Mouse (Mus musculus) T-helper 17 cell (primary cell): ENCODE measurements around the gene Gm43518.

Source experiments
- in situ Hi-C, 2 experiments: fragments of 300-600 bp; cut with MboI, MseI; formaldehyde crosslinking; loops; 1 replicate in 1 of 2; 2 replicates in 1 of 2; pipeline ENCODE4 v1.15.1; 2025; ENCODE audit warnings: high pct_unique_total_duplicates in 2 of 2

Gene Gm43518

GRCm38 (mm10) chr5:123927118-123927517, at the start of gene Gm43518:
Gm43518 (plus strand) TSS chr5:123927418.
- in situ Hi-C loops: no loop called here

- in situ Hi-C loops: no loop called here
Measured at GRCm38 (mm10) chr5:123878056-123878455, 49.2 kb upstream of the Gm43518 start.

DNA sequence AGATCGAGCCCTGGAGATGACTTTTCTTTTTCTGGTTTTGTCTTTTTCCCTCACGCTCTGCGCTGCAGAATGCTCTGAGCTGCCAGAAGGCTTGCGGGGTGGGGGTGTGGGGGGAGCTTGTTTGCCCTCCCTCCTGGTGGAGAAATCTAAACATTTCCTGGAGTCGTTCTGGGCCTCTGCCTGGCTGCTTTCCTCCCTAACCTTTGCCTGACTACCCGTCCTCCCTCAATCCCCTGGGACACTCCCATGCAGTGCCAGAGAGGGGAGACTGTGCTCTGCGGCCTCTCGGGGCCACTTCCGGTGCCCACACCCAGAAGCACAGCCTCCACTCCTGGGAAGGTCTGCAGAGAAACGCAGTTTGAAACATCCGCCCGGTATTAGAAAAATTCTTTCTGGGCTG, 47.3 kb upstream of the Gm43518 start, which contains the start of gene Hcar1:
Gene Hcar1, minus strand, starts transcription at position 93 of the 400 bp plus-strand sequence.
- in situ Hi-C loops: no loop called here

GRCm38 (mm10) chr5:123880778-123881177, 46.4 kb upstream of the Gm43518 start:
- in situ Hi-C loops: no loop called here

DNA sequence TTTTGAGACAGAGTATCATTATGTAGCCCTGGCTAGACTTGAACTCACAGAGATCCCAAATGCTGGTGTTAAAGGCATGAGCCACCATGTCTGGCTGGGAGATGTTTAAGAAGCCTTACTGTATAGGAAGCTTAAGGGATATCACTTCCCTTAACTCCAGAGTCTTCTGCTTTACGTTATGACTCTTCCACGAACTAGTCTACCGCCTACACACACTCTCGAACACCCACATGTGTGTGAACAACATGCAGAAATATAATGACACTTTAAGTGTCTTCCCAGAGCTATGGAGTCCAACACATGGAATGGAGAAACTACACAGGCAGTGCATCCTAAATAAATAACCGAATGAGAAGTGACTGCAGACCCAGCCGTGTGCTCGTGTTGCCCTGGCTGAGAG, 43.3 kb upstream of the Gm43518 start:
- in situ Hi-C loops: no loop called here

- in situ Hi-C loops: no loop called here
Measured at GRCm38 (mm10) chr5:123884332-123884731, 42.9 kb upstream of the Gm43518 start.

DNA sequence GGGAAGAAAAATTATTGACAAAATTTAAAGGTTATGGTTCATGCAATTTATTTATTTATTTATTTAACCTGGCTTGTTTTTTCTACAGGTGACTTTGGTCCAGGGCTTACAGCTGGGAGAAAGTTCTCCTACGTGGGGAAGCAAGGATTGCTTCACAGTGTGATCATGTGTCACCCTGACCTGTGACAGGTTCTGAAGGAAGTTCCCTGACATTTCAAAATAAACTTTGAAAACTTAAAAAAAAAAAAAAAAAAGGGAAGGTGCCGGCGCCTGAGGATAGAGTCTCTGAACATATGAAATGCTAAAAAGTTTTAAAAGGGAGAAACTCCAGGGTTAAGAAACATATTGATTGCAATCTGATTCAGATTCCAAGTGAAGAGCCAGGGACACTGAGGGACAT, 40.9 kb upstream of the Gm43518 start:
- in situ Hi-C loops: no loop called here

DNA sequence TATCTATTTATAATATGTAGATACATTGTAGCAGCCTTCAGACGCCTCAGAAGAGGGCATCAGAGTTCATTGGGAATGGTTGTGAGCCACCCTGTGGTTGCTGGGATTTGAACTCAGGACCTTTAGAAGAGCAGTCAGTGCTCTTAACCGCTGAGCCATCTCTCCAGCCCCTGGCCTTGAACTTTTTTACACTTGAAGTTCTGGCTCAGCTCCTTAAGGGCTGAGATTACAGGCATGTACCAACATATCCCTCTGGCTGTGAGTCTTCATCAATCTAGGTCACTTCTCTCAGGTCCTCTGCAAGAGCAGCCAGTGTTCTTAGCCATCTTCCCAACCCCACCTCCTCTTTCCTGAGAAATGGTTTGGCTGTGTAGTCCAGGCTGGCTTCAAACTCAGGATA, 36.9 kb upstream of the Gm43518 start:
- in situ Hi-C loops: no loop called here

DNA sequence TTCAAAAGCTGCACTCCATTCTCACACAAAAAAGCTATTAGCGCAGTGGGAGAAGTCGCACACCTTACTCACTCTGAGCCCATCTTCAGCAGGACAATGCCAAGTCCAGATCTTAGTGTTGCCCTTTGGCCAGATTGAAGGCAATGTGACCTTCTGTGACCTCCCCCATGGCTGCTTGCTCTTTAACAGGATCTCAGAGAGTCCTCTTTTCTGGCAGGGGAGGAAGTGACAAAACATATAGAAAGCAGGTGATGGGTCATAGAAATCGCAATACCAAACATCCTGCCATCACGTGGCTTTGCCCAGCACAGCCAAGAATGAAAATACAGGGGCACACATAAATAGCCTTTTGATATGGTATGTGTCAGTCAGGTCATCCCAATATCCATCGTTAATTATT, 36.2 kb upstream of the Gm43518 start:
- in situ Hi-C loops: no loop called here

DNA sequence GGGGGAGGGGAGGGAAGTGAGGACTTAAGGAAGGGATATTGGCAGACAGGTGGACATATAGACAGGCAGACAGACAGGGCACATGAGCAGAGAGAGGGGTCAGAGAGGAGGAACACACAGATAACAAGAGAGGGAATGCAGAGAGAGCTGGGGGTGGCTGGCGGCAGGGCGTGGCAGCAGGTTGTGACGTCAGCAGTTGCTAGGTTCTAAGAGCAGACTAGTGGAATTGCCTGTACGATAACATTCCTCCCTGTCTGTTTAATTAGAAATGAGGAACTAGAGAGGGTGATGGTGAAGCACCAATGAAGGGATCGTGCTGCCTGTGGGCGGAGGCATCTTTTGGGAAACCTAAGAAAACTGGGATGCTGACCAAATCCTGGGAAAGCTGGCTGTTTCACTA, 35.5 kb upstream of the Gm43518 start:
- in situ Hi-C loops: no loop called here

- in situ Hi-C loops: no loop called here
Measured at GRCm38 (mm10) chr5:123893520-123893919, 33.7 kb upstream of the Gm43518 start.

GRCm38 (mm10) chr5:123896395-123896794, 30.8 kb upstream of the Gm43518 start:
- in situ Hi-C loops: no loop called here

DNA sequence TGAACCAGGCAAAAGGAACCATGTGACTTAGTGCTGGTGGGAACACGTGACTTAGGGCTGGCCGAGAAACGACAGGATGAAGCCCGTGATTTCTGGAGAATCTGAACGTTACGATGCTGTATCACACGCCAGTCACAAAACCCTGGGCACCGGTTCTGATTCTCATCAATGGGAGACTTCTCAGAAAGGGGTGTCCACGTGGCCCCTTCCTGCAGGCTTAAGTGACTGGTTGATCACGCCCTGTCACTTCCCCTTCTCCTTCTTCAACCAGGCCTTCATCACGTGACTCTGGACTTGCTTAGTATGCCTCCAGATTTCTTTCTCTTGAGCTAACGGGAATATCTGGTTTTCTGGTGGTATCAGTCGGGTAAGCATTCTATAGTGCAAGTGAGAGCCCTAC, 29.9 kb upstream of the Gm43518 start:
- in situ Hi-C loops: no loop called here

DNA sequence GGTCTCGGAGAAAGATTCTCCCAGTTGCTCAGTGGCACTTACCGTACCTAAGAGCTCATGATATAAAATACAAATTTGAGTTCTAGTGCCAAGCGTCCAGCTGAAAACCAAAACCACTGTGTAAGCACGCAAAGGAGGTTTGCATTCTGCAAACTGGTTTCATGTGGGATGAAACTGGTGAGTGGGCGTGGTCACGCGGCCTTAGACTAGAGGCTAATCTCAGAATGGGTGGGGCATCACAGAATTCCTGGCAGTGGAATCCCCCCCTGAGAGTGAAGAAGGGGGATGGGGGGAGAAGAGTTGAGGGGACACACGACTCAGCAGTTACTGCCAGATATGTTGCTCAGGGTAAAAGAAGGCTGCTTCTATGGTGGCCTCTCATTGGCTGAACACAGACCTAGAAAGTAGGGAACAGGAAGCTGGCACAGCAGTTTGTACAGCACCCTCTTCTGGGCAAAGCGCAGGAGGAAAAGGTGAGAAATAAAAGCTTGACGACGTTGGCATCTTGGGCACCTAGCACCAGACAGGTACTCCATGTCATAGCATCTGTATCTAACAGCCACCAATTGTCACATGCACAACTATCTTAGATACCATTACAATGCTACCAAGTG, 23.1 kb upstream of the Gm43518 start:
- in situ Hi-C loops: no loop called here

- in situ Hi-C loops: no loop called here
Measured at GRCm38 (mm10) chr5:123906146-123906975, 20.9 kb upstream of the Gm43518 start.

- in situ Hi-C loops: no loop called here
Measured at GRCm38 (mm10) chr5:123906976-123907630, 20.1 kb upstream of the Gm43518 start, which contains the start of gene Denr. Denr (plus strand) TSS chr5:123907175.

DNA sequence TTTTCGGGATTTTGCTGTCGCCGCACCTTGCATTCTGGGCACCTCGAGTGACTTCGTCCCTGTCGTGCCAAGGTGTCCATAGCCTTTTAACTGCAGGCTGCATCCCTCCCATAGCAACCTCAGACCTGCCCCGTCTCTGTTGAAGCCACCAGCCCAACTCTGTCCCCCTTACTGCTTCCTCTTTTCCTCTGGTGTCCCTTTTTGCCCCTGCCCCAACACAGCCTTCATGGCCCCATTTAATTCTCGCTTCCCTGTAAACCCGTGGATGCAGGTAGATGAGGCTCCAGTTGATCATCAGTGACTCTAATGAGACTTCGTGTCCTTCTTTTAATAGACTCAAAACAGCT, 19.6 kb upstream of the Gm43518 start:
- in situ Hi-C loops: no loop called here

GRCm38 (mm10) chr5:123914852-123915251, 12.4 kb upstream of the Gm43518 start:
- in situ Hi-C loops: no loop called here

GRCm38 (mm10) chr5:123922112-123922511, 5.1 kb upstream of the Gm43518 start:
- in situ Hi-C loops: no loop called here

GRCm38 (mm10) chr5:123930508-123930989, 3.3 kb downstream of the Gm43518 start, which contains the start of gene Ccdc62:
Ccdc62 (plus strand) TSS chr5:123930679.
- in situ Hi-C loops: no loop called here

- in situ Hi-C loops: no loop called here
Measured at GRCm38 (mm10) chr5:123931131-123931530, 3.9 kb downstream of the Gm43518 start.

DNA sequence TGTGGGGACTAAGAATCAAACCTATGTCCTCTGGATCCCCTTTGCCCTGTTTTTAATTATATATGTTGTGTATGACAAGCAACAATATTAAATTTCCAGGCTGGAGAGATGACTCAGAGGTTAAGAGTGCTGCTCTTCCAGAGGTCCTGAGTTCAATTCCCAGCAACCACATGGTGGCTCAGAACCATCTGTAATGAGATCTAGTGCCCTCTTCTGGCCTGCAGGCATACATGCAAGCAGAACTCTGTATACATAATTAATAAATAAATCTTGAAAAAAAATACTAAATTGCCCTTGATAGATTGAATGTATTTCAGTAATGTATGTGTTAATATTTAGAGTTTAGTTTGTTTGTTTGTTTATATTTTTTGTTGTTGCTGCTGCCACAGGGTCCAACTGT, 5.7 kb downstream of the Gm43518 start:
- in situ Hi-C loops: no loop called here
